Mouse (Mus musculus) spleen, postnatal 10 days (tissue): ENCODE results near the gene Slc26a9.
A peak's percentile ranks its signal among the peaks of the same experiment; 100 is the strongest.

Experiments
- DNase-seq, 2 experiments: peaks; one replicate each; pipeline ENCODE4 v3.0.0; 2021 to 2022; ENCODE audit warnings: low spot score in 2 of 2

Slc26a9 gene

GRCm38 (mm10) chr1:131736494-131736893 is 7.3 kb upstream of the Slc26a9 start:
- no peak for DNase-seq

GRCm38 (mm10) chr1:131737269-131737668 is 6.6 kb upstream of the Slc26a9 start:
- DNase-seq: peak in 1 of 2 experiments; percentile 44

GRCm38 (mm10) chr1:131738760-131739159 is 5.1 kb upstream of the Slc26a9 start:
- no peak for DNase-seq

- DNase-seq: no peak
Measured at GRCm38 (mm10) chr1:131739481-131740160, 4.2 kb upstream of the Slc26a9 start.

GRCm38 (mm10) chr1:131745391-131745790 is 1.6 kb downstream of the Slc26a9 start:
- DNase-seq: no peak

- DNase-seq: no peak
Measured at GRCm38 (mm10) chr1:131747761-131748160, 3.9 kb downstream of the Slc26a9 start.

GRCm38 (mm10) chr1:131748636-131749035 is 4.8 kb downstream of the Slc26a9 start:
- no peak for DNase-seq

GRCm38 (mm10) chr1:131749706-131750545 is 6.1 kb downstream of the Slc26a9 start:
- DNase-seq: no peak

GRCm38 (mm10) chr1:131751181-131751890 is 7.5 kb downstream of the Slc26a9 start:
- DNase-seq: no peak

- DNase-seq: no peak
Measured at GRCm38 (mm10) chr1:131751891-131752311, 8.1 kb downstream of the Slc26a9 start.

GRCm38 (mm10) chr1:131754212-131754829 is 10.5 kb downstream of the Slc26a9 start:
- DNase-seq: no peak

- no peak for DNase-seq
Measured at GRCm38 (mm10) chr1:131754916-131755315, 11.1 kb downstream of the Slc26a9 start.

GRCm38 (mm10) chr1:131757211-131757610 is 13.4 kb downstream of the Slc26a9 start:
- DNase-seq: no peak

GRCm38 (mm10) chr1:131758796-131759195 is 15.0 kb downstream of the Slc26a9 start:
- DNase-seq: no peak

- DNase-seq: no peak
Measured at GRCm38 (mm10) chr1:131759667-131760427, 16.0 kb downstream of the Slc26a9 start.

GRCm38 (mm10) chr1:131760428-131760820 is 16.6 kb downstream of the Slc26a9 start:
- DNase-seq: no peak

- no peak for DNase-seq
Measured at GRCm38 (mm10) chr1:131761079-131761831, 17.4 kb downstream of the Slc26a9 start.

GRCm38 (mm10) chr1:131763683-131764082 is 19.9 kb downstream of the Slc26a9 start:
- DNase-seq: no peak

GRCm38 (mm10) chr1:131764581-131765338 is 20.9 kb downstream of the Slc26a9 start:
- DNase-seq: no peak
